Mouse (Mus musculus) heart, adult 2 months (tissue): Measurements from ENCODE around the gene Pak2.

Experiments used
- CTCF ChIP-seq: fragments of 200-600 bp; IDR thresholded peaks from 2 replicates; pipeline ENCODE4 v1.8.1; 2022; ENCODE audit warnings: antibody characterized with exemption, mild to moderate bottlenecking, moderate library complexity
- EP300 ChIP-seq: fragments of 200-500 bp; IDR thresholded peaks from 2 replicates; pipeline ENCODE4 v1.6.1; 2011; ENCODE audit warnings: low read depth, low read length, control low read depth; ENCODE audit not compliant: insufficient read depth
- POLR2A ChIP-seq: fragments of 200-500 bp; IDR thresholded peaks from 2 replicates; pipeline ENCODE4 v1.6.1; 2011; ENCODE audit warnings: mild to moderate bottlenecking, low read depth, low read length, control low read depth; ENCODE audit not compliant: insufficient read depth

- TF ChIP-seq CTCF (no peak), EP300 (no peak), POLR2A (no peak)
Observed at GRCm38 (mm10) chr16:32127046-32127445, 47.9 kb upstream of the Pak2 start.
